Mouse (Mus musculus) E14TG2a.4 (cell line): ENCODE data around the gene Apoa2.

Experiments used
- H3K27me3 ChIP-seq: 2 replicates; pipeline ENCODE4 v1.6.1; 2014; ENCODE audit warnings: low read length, control low read depth; ENCODE audit not compliant: insufficient read depth
- H3K36me3 ChIP-seq: 2 replicates; pipeline ENCODE4 v1.6.1; 2014; ENCODE audit warnings: low read length, control low read depth; ENCODE audit not compliant: insufficient read depth
- H3K4me1 ChIP-seq: replicated peaks from 2 replicates; pipeline ENCODE4 v1.6.1; 2014; ENCODE audit warnings: low read depth, low read length, control low read depth
- H3K4me3 ChIP-seq: replicated peaks from 2 replicates; pipeline ENCODE4 v1.5.1; 2014; ENCODE audit warnings: mild to moderate bottlenecking, low read length
- H3K9me3 ChIP-seq: 2 replicates; pipeline ENCODE4 v1.6.1; 2014; ENCODE audit warnings: low read length, control low read depth
- CTCF ChIP-seq: conservative IDR thresholded peaks from 2 replicates; pipeline ENCODE4 v1.5.1; 2014; ENCODE audit warnings: low read length
- NANOG ChIP-seq: IDR thresholded peaks from 2 replicates; pipeline ENCODE4 v1.6.1; 2014; ENCODE audit warnings: borderline replicate concordance, low read length, mixed read lengths
- POU5F1 ChIP-seq: IDR thresholded peaks from 2 replicates; pipeline ENCODE4 v1.6.1; 2014; ENCODE audit warnings: low read length, borderline replicate concordance

The Apoa2 gene

GRCm38 (mm10) chr1:171248386-171249226 is 23.8 kb downstream of the Apoa2 start:
- H3K9me3 ChIP-seq = no peaks in the 10 kb centered on the region
- peak overlapping the region; percentile 91 for H3K4me3 ChIP-seq
- no peak for TF ChIP-seq CTCF
- TF ChIP-seq NANOG = no peak
- no peak for TF ChIP-seq POU5F1
- H3K36me3 ChIP-seq = peaks cover 15% of the 10 kb centered on the region
- peaks cover 15% of the 10 kb centered on the region for H3K27me3 ChIP-seq
- H3K4me1 ChIP-seq = peaks cover 78% of the 10 kb centered on the region

DNA sequence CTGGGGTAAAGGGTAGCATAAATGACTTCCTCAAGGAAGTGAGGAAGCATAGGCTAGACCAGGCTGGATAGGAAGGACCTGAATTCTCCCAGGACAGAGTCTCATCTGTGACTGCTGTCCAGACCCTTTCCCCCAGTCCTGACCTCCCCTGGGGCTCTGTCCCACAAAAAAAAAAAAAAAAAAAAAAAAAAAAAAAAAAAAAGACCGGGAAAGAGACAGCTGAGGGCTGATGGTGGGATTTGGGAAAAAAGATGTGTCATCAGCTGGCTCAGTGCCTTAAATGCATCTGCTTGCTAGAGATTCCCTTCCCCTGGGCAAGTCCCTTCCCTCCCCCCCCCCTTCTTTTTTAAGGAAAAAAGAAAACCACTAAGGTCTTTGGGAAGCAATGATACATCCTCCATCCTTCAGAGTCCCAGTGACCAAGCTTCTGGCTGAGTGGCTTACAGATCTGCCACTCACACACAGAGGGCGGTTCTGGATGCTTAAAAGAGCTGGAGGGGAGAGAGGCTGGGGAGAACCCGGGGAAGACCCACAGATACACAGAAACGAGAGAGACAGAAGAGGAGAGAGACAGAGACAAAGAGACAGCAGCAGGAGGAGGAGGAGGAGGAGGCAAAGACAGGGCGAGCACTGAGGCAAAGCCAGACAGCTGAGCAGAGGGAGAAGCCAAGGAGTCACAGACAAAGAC is 25.2 kb downstream of the Apoa2 start, which contains the start of gene Adamts4:
Adamts4 (plus strand) TSS at position 509 of the 688 bp plus-strand sequence.
- H3K4me3 ChIP-seq = peak within 1 kb of the TSS; percentile 76

DNA sequence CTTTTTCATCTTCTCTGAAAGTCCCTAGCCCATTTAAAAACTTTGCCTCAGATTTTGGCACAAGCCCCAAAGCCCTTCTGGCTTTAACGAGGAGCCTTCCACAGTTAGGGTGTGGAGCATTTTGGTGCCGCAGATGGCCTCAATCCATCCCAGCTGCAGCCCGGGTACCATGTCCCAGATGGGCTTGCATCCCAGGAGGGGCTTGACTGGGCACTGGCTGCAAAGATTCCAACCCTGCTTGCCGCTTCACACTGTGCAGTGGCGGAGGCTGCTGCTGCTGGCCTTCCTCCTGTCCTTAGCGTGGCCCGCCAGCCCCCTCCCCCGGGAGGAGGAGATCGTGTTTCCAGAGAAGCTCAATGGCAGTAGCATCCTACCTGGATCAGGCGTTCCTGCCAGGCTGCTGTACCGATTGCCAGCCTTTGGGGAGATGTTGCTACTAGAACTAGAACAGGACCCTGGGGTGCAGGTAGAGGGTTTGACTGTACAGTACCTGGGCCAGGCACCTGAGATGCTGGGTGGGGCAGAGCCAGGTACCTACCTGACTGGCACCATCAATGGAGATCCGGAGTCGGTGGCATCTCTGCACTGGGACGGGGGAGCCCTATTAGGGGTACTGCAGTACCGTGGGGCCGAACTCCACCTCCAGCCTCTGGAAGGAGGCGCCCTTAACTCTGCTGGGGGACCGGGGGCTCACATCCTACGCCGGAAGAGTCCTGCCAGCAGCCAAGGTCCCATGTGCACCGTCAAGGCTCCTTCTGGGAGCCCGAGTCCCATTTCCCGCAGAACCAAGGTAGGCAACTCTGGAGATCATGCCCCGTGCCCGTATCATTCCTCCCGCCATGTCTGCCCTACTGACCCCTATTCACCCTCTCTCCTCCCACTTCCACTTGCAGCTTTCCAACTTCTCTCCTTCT is 26.1 kb downstream of the Apoa2 start, which contains the start of gene Ndufs2:
Ndufs2 (minus strand) TSS at position 709 of the 914 bp plus-strand sequence.
- Histone ChIP-seq H3K4me1 (peaks cover 70% of the 10 kb centered on the region), H3K36me3 (no peaks in the 10 kb centered on the region), H3K4me3 (peak within 1 kb of the TSS; percentile 76), H3K27me3 (peaks cover 21% of the 10 kb centered on the region), H3K9me3 (no peaks in the 10 kb centered on the region)
- TF ChIP-seq CTCF = no peak
- no peak for TF ChIP-seq NANOG
- TF ChIP-seq POU5F1 = no peak

More for the DNA sequence above, 25.2 kb downstream of the Apoa2 start, which contains the start of gene Adamts4:
- Histone ChIP-seq H3K4me1 (peaks cover 76% of the 10 kb centered on the region), H3K9me3 (no peaks in the 10 kb centered on the region), H3K36me3 (peaks cover 5% of the 10 kb centered on the region), H3K27me3 (peaks cover 21% of the 10 kb centered on the region)
- no peak for TF ChIP-seq CTCF
- TF ChIP-seq POU5F1 = no peak
- no peak for TF ChIP-seq NANOG

GRCm38 (mm10) chr1:171251594-171252324 is 26.9 kb downstream of the Apoa2 start:
- H3K4me1 ChIP-seq = peaks cover 72% of the 10 kb centered on the region
- no peak for TF ChIP-seq CTCF
- no peak for TF ChIP-seq POU5F1
- no peak for TF ChIP-seq NANOG
- H3K27me3 ChIP-seq = peaks cover 21% of the 10 kb centered on the region
- H3K9me3 ChIP-seq = no peaks in the 10 kb centered on the region
- peak overlapping the region; percentile 76 for H3K4me3 ChIP-seq
- no peaks in the 10 kb centered on the region for H3K36me3 ChIP-seq

GRCm38 (mm10) chr1:171252415-171252814 is 27.6 kb downstream of the Apoa2 start:
- Histone ChIP-seq H3K36me3 (no peaks in the 10 kb centered on the region), H3K4me3 (peak overlapping the region; percentile 76), H3K4me1 (peaks cover 78% of the 10 kb centered on the region), H3K9me3 (no peaks in the 10 kb centered on the region), H3K27me3 (peaks cover 21% of the 10 kb centered on the region)
- TF ChIP-seq NANOG (no peak), POU5F1 (no peak), CTCF (no peak)

GRCm38 (mm10) chr1:171256095-171256818 is 31.4 kb downstream of the Apoa2 start:
- H3K36me3 ChIP-seq = no peaks in the 10 kb centered on the region
- TF ChIP-seq CTCF (no peak), POU5F1 (no peak)
- H3K4me1 ChIP-seq = peaks cover 54% of the 10 kb centered on the region
- no peaks in the 10 kb centered on the region for H3K9me3 ChIP-seq
- H3K27me3 ChIP-seq = peaks cover 24% of the 10 kb centered on the region; the same call in 1 of the 2 replicates
- peak overlapping the region; percentile 48 for H3K4me3 ChIP-seq

DNA sequence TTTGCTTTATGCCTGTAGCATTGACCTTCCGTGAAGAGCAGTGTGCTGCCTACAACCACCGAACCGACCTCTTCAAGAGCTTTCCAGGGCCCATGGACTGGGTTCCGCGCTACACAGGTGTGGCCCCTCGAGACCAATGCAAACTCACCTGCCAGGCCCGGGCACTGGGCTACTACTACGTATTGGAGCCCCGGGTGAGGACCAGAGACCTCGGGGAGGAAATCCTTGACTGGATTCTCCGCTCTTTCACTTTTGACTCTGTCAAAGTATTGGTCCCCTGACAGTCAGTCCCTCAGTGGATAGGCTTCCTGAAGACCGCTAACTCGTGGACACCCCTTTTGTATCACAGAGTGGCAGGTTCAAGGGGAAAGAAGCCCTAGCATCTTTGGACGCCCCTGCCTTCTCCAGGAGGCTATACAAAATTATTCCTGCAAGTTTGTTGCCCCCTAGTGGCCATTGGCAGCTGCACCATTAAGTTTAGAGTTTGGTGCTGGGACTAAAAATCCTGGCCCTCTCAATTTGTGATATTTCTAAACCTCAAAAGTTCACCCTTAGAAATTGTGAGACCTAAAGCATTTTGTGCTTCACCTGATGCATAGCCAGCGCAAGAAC is 32.2 kb downstream of the Apoa2 start:
- Histone ChIP-seq H3K4me1 (peaks cover 46% of the 10 kb centered on the region), H3K4me3 (peak overlapping the region; percentile 48), H3K36me3 (no peaks in the 10 kb centered on the region), H3K9me3 (no peaks in the 10 kb centered on the region), H3K27me3 (peaks cover 24% of the 10 kb centered on the region; the same call in 1 of the 2 replicates)
- TF ChIP-seq NANOG = no peak
- no peak for TF ChIP-seq POU5F1
- peak; percentile 72 for TF ChIP-seq CTCF
